Mouse (Mus musculus): Measurements from ENCODE around the gene Cacnb4. TPM values are rescaled to one million over a fixed set of nuclear protein-coding genes. Genes with fewer than 3 reads are reported as not detected.

Gene Cacnb4
- polyA plus RNA-seq, 1 experiment, result 0.07 TPM

GRCm38 (mm10) chr2:52656722-52657121 lies 19.9 kb downstream of the Cacnb4 start:
- H3K36me3 ChIP-seq (replicated peaks; ENCODE audit: low read length), result no peaks in the 10 kb centered on the region
- no peak for TF ChIP-seq FLI1 (IDR thresholded peaks at IDR 0.05; ENCODE audit: low read length)
- no peak for TF ChIP-seq GATA1 (IDR thresholded peaks at IDR 0.05; ENCODE audit: borderline replicate concordance, low read length)
- peaks cover 20% of the 10 kb centered on the region for H3K27me3 ChIP-seq (replicated peaks)
- H3K9me3 ChIP-seq, result no peaks in the 10 kb centered on the region
- no peak overlapping the region for H3K4me3 ChIP-seq (replicated peaks)
- H3K4me1 ChIP-seq, result no peaks in the 10 kb centered on the region

GRCm38 (mm10) chr2:52654541-52654940 lies 22.1 kb downstream of the Cacnb4 start:
- no peaks in the 10 kb centered on the region; the same call in 1 of the 2 replicates for H3K4me1 ChIP-seq
- TF ChIP-seq FLI1 (IDR thresholded peaks at IDR 0.05; ENCODE audit: low read length) (no peak), GATA1 (IDR thresholded peaks at IDR 0.05; ENCODE audit: borderline replicate concordance, low read length) (no peak)
- H3K9me3 ChIP-seq, result no peaks in the 10 kb centered on the region
- H3K27me3 ChIP-seq (replicated peaks), result peaks cover 10% of the 10 kb centered on the region
- H3K4me3 ChIP-seq (replicated peaks), result no peak overlapping the region
- no peaks in the 10 kb centered on the region for H3K36me3 ChIP-seq (replicated peaks; ENCODE audit: low read length)

GRCm38 (mm10) chr2:52651547-52651946 lies 25.1 kb downstream of the Cacnb4 start:
- TF ChIP-seq FLI1 (IDR thresholded peaks at IDR 0.05; ENCODE audit: low read length), result no peak
- TF ChIP-seq GATA1 (IDR thresholded peaks at IDR 0.05; ENCODE audit: borderline replicate concordance, low read length), result no peak
- Histone ChIP-seq H3K27me3 (replicated peaks) (peaks cover 4% of the 10 kb centered on the region), H3K9me3 (no peaks in the 10 kb centered on the region), H3K4me3 (replicated peaks) (no peak overlapping the region), H3K4me1 (peaks cover 13% of the 10 kb centered on the region), H3K36me3 (replicated peaks; ENCODE audit: low read length) (no peaks in the 10 kb centered on the region)

GRCm38 (mm10) chr2:52647255-52647998 lies 29.2 kb downstream of the Cacnb4 start:
- H3K4me3 ChIP-seq (replicated peaks), result no peak overlapping the region
- H3K9me3 ChIP-seq, result no peaks in the 10 kb centered on the region
- no peak for TF ChIP-seq GATA1 (IDR thresholded peaks at IDR 0.05; ENCODE audit: borderline replicate concordance, low read length)
- TF ChIP-seq FLI1 (IDR thresholded peaks at IDR 0.05; ENCODE audit: low read length), result no peak
- peaks cover 13% of the 10 kb centered on the region for H3K4me1 ChIP-seq
- peaks cover 7% of the 10 kb centered on the region for H3K27me3 ChIP-seq (replicated peaks)
- H3K36me3 ChIP-seq (replicated peaks; ENCODE audit: low read length), result no peaks in the 10 kb centered on the region

GRCm38 (mm10) chr2:52643657-52644056 lies 33.0 kb downstream of the Cacnb4 start:
- no peak for TF ChIP-seq GATA1 (IDR thresholded peaks at IDR 0.05; ENCODE audit: borderline replicate concordance, low read length)
- Histone ChIP-seq H3K4me1 (peaks cover 13% of the 10 kb centered on the region), H3K9me3 (no peaks in the 10 kb centered on the region), H3K36me3 (replicated peaks; ENCODE audit: low read length) (no peaks in the 10 kb centered on the region), H3K27me3 (replicated peaks) (peaks cover 6% of the 10 kb centered on the region), H3K4me3 (replicated peaks) (no peak overlapping the region)

- no peaks in the 10 kb centered on the region for H3K9me3 ChIP-seq
- H3K36me3 ChIP-seq (replicated peaks; ENCODE audit: low read length), result no peaks in the 10 kb centered on the region
- H3K4me3 ChIP-seq (replicated peaks), result no peak overlapping the region
- H3K27me3 ChIP-seq (replicated peaks), result peaks cover 8% of the 10 kb centered on the region
- no peak for TF ChIP-seq FLI1 (IDR thresholded peaks at IDR 0.05; ENCODE audit: low read length)
- TF ChIP-seq GATA1 (IDR thresholded peaks at IDR 0.05; ENCODE audit: borderline replicate concordance, low read length), result no peak
- peaks cover 9% of the 10 kb centered on the region for H3K4me1 ChIP-seq
These were observed 37.1 kb downstream of the Cacnb4 start for GRCm38 (mm10) chr2:52639530-52639875.

- H3K4me3 ChIP-seq (replicated peaks), result no peak overlapping the region
- H3K4me1 ChIP-seq, result peaks cover 9% of the 10 kb centered on the region
- TF ChIP-seq FLI1 (IDR thresholded peaks at IDR 0.05; ENCODE audit: low read length) (no peak), GATA1 (IDR thresholded peaks at IDR 0.05; ENCODE audit: borderline replicate concordance, low read length) (no peak)
- H3K9me3 ChIP-seq, result no peaks in the 10 kb centered on the region
- peaks cover 9% of the 10 kb centered on the region for H3K27me3 ChIP-seq (replicated peaks)
- H3K36me3 ChIP-seq (replicated peaks; ENCODE audit: low read length), result no peaks in the 10 kb centered on the region
These were observed 37.6 kb downstream of the Cacnb4 start for GRCm38 (mm10) chr2:52638857-52639529.

GRCm38 (mm10) chr2:52638226-52638625 lies 38.4 kb downstream of the Cacnb4 start:
- Histone ChIP-seq H3K36me3 (replicated peaks; ENCODE audit: low read length) (no peaks in the 10 kb centered on the region), H3K4me1 (peaks cover 13% of the 10 kb centered on the region), H3K9me3 (no peaks in the 10 kb centered on the region), H3K27me3 (replicated peaks) (peaks cover 8% of the 10 kb centered on the region), H3K4me3 (replicated peaks) (peak overlapping the region; percentile 2)
- TF ChIP-seq FLI1 (IDR thresholded peaks at IDR 0.05; ENCODE audit: low read length) (no peak), GATA1 (IDR thresholded peaks at IDR 0.05; ENCODE audit: borderline replicate concordance, low read length) (no peak)

GRCm38 (mm10) chr2:52636051-52636450 lies 40.6 kb downstream of the Cacnb4 start:
- Histone ChIP-seq H3K9me3 (no peaks in the 10 kb centered on the region), H3K4me3 (replicated peaks) (no peak overlapping the region)
- TF ChIP-seq FLI1 (IDR thresholded peaks at IDR 0.05; ENCODE audit: low read length), result no peak
- TF ChIP-seq GATA1 (IDR thresholded peaks at IDR 0.05; ENCODE audit: borderline replicate concordance, low read length), result no peak

GRCm38 (mm10) chr2:52635358-52635757 lies 41.3 kb downstream of the Cacnb4 start:
- H3K4me3 ChIP-seq (replicated peaks), result no peak overlapping the region
- no peak for TF ChIP-seq GATA1 (IDR thresholded peaks at IDR 0.05; ENCODE audit: borderline replicate concordance, low read length)
- TF ChIP-seq FLI1 (IDR thresholded peaks at IDR 0.05; ENCODE audit: low read length), result no peak
- peaks cover 19% of the 10 kb centered on the region for H3K4me1 ChIP-seq
- no peaks in the 10 kb centered on the region for H3K9me3 ChIP-seq
- peaks cover 8% of the 10 kb centered on the region for H3K27me3 ChIP-seq (replicated peaks)
- no peaks in the 10 kb centered on the region for H3K36me3 ChIP-seq (replicated peaks; ENCODE audit: low read length)

More at GRCm38 (mm10) chr2:52636051-52636450, 40.6 kb downstream of the Cacnb4 start:
- peaks cover 19% of the 10 kb centered on the region for H3K4me1 ChIP-seq
- H3K36me3 ChIP-seq (replicated peaks; ENCODE audit: low read length), result no peaks in the 10 kb centered on the region
- peaks cover 8% of the 10 kb centered on the region for H3K27me3 ChIP-seq (replicated peaks)

Measured in megakaryocyte, embryonic 14.5 days (primary cell).